Mouse (Mus musculus) layer of hippocampus, postnatal 25 days (tissue): ENCODE measurements around the gene Gm17067. TPM values are rescaled to one million over a fixed set of nuclear protein-coding genes. Genes with fewer than 3 reads are reported as not detected.
"Not testable (repeated sequence)": the region's sequence is repeated elsewhere in the genome, so short reads cannot be mapped to it uniquely, and the experiment has no call there.

ENCODE experiments used
- DNase-seq, 2 experiments: peaks; one replicate each; pipeline ENCODE4 v3.0.0; 2022; ENCODE audit warnings: mixed read lengths in 2 of 2, low spot score in 1 of 2; ENCODE audit errors: extremely low spot score in 1 of 2
- total RNA-seq, 2 experiments: library from RNA; stranded (reverse); gene quantifications; 2 replicates each; pipeline ENCODE4 v1.2.3; 2021

Gm17067 gene
- not detected for total RNA-seq

GRCm38 (mm10) chr7:42726917-42727316, at the start of gene Gm17067:
Gene Gm17067, minus strand, starts transcription at chr7:42727017.
- DNase-seq = not testable (repeated sequence)

- no peak for DNase-seq
Observed at GRCm38 (mm10) chr7:42749836-42750235, 23.0 kb upstream of the Gm17067 start.

- no peak for DNase-seq
Observed at GRCm38 (mm10) chr7:42738536-42739210, 11.9 kb upstream of the Gm17067 start.

- peak in 1 of 2 experiments; percentile 3 for DNase-seq
Observed at GRCm38 (mm10) chr7:42693251-42693650, 33.6 kb downstream of the Gm17067 start.

- peak; percentile 61 to 69 for DNase-seq
Observed at GRCm38 (mm10) chr7:42692362-42693158, 34.3 kb downstream of the Gm17067 start, which contains the start of gene Zfp975. Gene Zfp975, minus strand, starts transcription at chr7:42692742.

- not testable (repeated sequence) for DNase-seq
Observed at GRCm38 (mm10) chr7:42680081-42680480, 46.7 kb downstream of the Gm17067 start.

GRCm38 (mm10) chr7:42679646-42680045, 47.2 kb downstream of the Gm17067 start:
- not testable (repeated sequence) for DNase-seq

GRCm38 (mm10) chr7:42660140-42660539, 66.7 kb downstream of the Gm17067 start:
- not testable (repeated sequence) for DNase-seq

Other genes with a start within 250 kb of the Gm17067 start
- gene Zfp141, start 221.3 kb downstream of the Gm17067 start, total RNA-seq = 10 to 100 TPM; 20.7 to 22.3 TPM
- gene Gm21028, start 148.4 kb downstream of the Gm17067 start, total RNA-seq = not detected
- gene Zfp977, start 134.5 kb downstream of the Gm17067 start, total RNA-seq = 1 to 10 TPM; 2.0 to 2.9 TPM
- gene Zfp976, start 84.4 kb downstream of the Gm17067 start, total RNA-seq = 1 to 10 TPM; 4.0 TPM
- 1 to 10 TPM; 5.8 to 7.4 TPM for gene Zfp975, start 34.3 kb downstream of the Gm17067 start, total RNA-seq
- gene Vmn2r62, start 66.5 kb upstream of the Gm17067 start, total RNA-seq = not detected
- gene Gm2381, start 140.2 kb upstream of the Gm17067 start, total RNA-seq = under 1 TPM; 0.07 to 0.16 TPM
- gene Vmn2r63, start 206.8 kb upstream of the Gm17067 start, total RNA-seq = not detected